Mouse (Mus musculus) C3H10T1/2 (cell line): ENCODE results near the gene Adam19. TPM values are rescaled to one million over a fixed set of nuclear protein-coding genes. Genes with fewer than 3 reads are reported as not detected.

Experiments
- polyA plus RNA-seq, 2 experiments: library from polyadenylated mRNA; unstranded; fragments of >200 nt; fragmentation: generic; extraction: Trizol; gene quantifications; one replicate each; pipeline ENCODE4 v1.2.1; 2012; ENCODE audit warnings: missing spikeins in 2 of 2

Gene Adam19
- 10 to 100 TPM in 1 of 2 experiments, under 1 TPM in 1; 0.83 to 18.5 TPM for polyA plus RNA-seq

GRCm38 (mm10) chr11:46055896-46056769 lies at the start of gene Adam19:
TSS of gene Adam19 (plus strand) at chr11:46055992.

GRCm38 (mm10) chr11:46052105-46052659 lies 3.6 kb upstream of the Adam19 start, which contains the start of gene Gm12166:
TSS of gene Gm12166 (minus strand) at chr11:46052321.

GRCm38 (mm10) chr11:46165866-46166585 lies 110.2 kb downstream of the Adam19 start, which contains the start of gene Nipal4:
TSS of gene Nipal4 (minus strand) at chr11:46166508.

Other genes starting within 250 kb of the Adam19 start
- gene Clint1, start 203.9 kb upstream of the Adam19 start, polyA plus RNA-seq = 10 to 100 TPM in 1 of 2 experiments, 1 to 10 TPM in 1; 3.5 to 27.9 TPM
- gene Lsm11, start 111.1 kb upstream of the Adam19 start, polyA plus RNA-seq = 10 to 100 TPM in 1 of 2 experiments, 1 to 10 TPM in 1; 3.4 to 15.6 TPM
- gene Thg1l, start 100.5 kb upstream of the Adam19 start, polyA plus RNA-seq = 10 to 100 TPM; 14.5 TPM
- gene Sox30, start 75.7 kb upstream of the Adam19 start, polyA plus RNA-seq = under 1 TPM; 0.06 to 0.66 TPM
- 1 to 10 TPM; 2.0 to 2.5 TPM for gene Gm12166, start 3.7 kb upstream of the Adam19 start, polyA plus RNA-seq
- gene Nipal4, start 110.5 kb downstream of the Adam19 start, polyA plus RNA-seq = not detected
- not detected for gene Fndc9, start 179.5 kb downstream of the Adam19 start, polyA plus RNA-seq